Mouse (Mus musculus): ENCODE data around the gene Myo18b.

The Myo18b gene

DNA sequence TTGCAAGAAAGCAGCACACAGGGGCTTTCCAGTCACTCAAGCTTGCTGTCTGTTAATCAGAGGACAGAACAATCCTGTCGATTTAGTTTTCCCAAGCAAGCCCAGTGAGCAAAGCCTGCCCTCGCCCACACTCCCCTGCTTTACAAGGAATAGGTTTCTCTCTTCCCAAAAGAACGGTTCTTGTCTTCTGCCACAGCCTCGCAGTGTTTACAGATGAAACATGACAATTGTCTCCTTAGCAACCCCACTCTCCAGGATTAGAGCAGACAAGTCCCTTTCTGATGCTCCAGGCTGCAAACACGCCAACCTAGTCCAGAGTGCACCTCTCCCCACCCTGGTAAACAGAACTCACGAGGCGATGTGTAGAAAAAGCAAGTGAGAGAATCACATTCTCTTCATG is 230.5 kb downstream of the Myo18b start:
- DNase-seq = no peak

DNA sequence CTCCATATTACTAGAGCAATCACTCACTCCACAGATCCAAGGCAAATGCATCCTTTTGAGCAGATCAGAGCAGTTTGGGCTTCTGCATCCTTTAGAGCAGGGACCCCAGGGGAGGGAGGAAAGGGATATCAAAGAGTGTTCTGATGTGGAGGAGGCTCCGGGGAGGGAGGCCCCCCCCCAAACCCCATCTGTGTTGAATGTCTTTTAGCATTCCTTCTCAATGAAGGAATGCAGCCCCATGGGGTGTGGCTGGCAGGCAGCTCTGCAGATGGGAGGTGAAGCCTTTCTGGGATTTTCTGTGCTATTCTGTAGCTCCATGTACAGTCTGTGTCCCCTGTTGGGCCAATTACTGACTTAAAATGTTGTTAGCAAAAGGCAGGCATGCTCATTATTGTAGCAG is 232.5 kb downstream of the Myo18b start:
- DNase-seq = peak; percentile 18

DNA sequence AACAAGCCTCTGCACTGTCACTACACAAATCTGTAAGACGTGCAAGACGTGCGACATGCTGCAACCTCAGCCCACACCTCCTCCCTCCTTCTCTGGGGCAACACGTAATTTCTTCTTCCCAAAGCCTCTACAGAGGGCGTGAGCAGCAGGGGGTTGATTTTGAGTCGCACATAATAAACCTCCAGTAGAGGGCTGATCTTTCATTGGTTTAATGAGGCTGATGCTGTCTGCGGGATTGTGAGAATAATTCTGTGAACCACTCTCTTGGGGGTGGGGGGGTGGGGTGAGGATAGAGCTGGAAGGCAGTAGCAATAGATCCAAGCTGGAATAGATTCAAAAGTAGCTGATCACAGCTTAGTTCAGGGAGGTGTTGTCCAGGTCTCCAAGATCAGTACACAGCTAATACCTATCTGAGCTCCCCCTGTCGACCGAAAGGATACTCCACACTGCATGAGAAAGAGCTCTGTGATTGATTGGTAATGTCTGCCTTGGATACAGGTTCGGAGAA is 235.2 kb downstream of the Myo18b start:
- DNase-seq = no peak

DNA sequence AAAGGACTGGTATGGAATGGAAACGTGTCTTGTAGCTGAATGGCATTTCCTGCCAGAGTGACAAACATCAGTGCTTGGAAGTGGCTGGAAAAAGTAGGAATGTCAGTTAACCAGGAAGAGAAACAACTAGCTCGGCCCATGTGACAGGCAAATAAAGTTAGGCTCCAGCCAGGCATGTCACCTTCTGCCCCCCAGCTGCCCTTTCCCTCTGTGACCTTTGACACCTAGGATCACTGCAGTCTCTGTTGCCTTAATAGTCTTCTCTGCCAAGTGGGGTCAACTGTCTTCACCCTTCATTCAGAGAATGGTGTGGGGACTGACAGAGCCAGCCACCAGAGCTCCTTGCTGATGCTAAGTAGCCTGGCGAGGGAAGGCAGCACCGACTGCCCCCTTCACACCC is 236.9 kb downstream of the Myo18b start:
- no peak for DNase-seq

DNA sequence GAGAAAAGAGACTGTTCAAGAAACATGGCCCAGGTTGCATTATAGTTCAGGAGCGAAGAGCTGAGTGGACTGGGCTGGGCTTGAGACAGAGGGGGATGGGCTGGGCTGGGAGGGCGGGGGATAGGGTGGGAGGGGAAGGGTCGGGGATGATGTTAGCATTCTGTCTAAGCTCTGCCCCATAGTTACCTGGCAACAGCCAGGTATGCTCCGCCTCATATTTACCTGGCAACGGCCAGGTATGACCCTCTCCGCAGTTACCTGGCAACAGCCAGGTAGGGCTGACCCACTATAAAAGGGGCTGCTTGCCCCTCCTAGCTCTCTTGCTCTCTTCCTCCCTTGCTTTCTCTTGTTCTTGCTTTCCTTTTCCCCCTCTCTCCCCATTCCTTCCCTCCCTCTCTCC is 239.4 kb downstream of the Myo18b start:
- DNase-seq = no peak

DNA sequence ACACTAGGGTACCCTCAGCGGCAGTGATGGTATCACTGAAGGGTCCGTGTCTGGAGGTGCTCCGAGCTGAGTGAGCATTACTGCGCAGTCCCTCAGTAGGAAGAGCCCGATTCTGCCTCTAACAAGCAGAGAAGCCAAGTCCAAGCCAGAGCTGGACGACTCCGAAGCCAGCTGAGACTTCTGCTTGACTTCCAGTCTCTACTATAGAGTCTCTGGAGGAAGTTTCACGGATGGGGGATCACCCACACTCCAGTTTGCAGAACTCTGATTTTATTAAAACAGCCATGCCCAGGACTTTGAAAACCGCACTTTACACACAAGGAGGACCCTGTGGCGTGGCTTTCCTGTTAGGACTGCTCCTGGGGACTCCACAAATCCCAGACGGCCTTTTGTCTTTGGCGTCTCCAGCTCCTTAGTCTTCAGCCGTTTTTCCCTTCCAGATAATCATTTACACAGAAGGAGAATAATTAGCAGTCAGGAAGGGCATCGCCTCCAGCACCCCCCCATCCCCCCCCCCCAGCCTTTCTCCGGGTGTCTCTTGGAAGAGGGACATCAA is 240.1 kb downstream of the Myo18b start:
- DNase-seq = no peak

GRCm38 (mm10) chr5:112655529-112655928 is 240.6 kb downstream of the Myo18b start:
- DNase-seq = no peak

GRCm38 (mm10) chr5:112652036-112652435 is 244.1 kb downstream of the Myo18b start:
- no peak for DNase-seq

- DNase-seq = no peak
Observed at GRCm38 (mm10) chr5:112649164-112649702, 246.9 kb downstream of the Myo18b start.

- no peak for DNase-seq
Observed at GRCm38 (mm10) chr5:112646871-112647270, 249.3 kb downstream of the Myo18b start.

GRCm38 (mm10) chr5:112645535-112645934 is 250.6 kb downstream of the Myo18b start:
- no peak for DNase-seq

GRCm38 (mm10) chr5:112643533-112644272 is 252.5 kb downstream of the Myo18b start:
- DNase-seq = peak; percentile 24

DNA sequence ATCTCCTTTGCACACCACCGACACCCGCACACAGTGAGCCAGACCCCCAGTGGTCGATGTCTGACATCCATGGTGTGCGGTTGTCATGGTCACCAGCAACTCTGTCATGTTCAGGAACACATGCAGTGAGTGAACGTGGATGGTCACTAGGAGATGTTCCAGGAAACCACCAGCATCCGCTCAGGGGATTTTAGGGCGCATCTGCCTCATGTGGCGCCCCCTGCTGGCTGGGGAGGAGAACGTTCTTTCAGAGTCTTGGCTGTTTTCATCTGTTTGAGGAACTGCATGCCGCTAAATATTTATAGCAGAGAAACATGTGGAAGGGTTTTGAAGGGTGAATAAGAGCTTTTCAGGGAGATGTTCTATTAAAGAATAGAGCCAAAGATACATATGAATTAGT is 253.4 kb downstream of the Myo18b start:
- DNase-seq = no peak

DNA sequence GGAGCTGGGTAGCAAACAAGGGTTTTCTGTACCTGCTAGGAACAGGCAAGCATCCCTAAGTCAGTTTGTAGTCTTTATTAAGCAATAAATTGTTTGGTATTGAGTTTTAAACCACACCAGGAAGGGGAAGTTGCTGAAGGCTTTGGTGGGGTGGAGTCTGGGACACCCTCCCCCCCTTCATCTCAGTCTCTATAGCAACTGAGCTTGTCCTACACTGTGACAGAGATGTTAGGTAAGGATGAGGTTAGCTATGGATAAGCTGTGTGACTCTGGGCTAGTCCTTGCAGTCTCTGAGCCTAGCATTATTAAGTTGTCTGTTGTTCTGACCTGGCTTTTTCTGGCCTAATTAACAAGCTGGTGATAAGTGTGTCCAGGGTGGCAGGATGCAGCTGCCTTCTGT is 254.4 kb downstream of the Myo18b start:
- DNase-seq = no peak

DNA sequence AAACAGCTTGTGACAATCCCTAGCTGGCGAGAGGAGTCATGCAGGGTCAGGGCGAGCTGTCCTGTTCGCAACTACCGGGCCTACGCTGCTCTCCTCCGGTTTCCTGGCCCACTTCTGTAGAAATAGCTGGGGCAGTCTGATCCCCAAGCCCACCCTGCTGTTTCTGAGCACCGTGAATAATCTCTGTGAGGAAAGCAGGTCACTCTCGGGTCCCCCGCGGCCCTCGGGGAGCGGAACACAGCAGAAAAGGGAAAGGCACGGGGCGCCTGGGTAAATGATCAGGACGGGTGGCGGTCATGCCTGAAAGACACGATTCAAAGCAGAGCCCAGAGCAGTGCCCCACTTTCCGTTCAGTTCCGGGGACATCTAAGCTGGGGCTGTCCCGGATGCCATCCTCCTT is 255.0 kb downstream of the Myo18b start:
- no peak for DNase-seq

- peak; percentile 60 for DNase-seq
Observed at GRCm38 (mm10) chr5:112640651-112641050, 255.5 kb downstream of the Myo18b start.
